Mouse (Mus musculus) embryonic stem cell, embryonic (primary cell): ENCODE data around the gene Ap3s2.

Experiments
- CTCF ChIA-PET, 4 experiments: fragments of 300-600 bp in 2 of 4; fragments of 350-600 bp in 2 of 4; sonication (Branson Sonifier 250); formaldehyde crosslinking; loops; one replicate each; lab custom pipeline; 2022; ENCODE audit warnings: inconsistent platforms in 2 of 4; lab: Charles Lee
- POLR2A ChIA-PET, 4 experiments: fragments of 300-600 bp in 2 of 4; fragments of 350-600 bp in 2 of 4; sonication (Branson Sonifier 250); formaldehyde crosslinking; loops; one replicate each; lab custom pipeline; 2022; ENCODE audit warnings: antibody characterized with exemption in 4 of 4, inconsistent platforms in 1 of 4; lab: Charles Lee

Ap3s2 gene

DNA sequence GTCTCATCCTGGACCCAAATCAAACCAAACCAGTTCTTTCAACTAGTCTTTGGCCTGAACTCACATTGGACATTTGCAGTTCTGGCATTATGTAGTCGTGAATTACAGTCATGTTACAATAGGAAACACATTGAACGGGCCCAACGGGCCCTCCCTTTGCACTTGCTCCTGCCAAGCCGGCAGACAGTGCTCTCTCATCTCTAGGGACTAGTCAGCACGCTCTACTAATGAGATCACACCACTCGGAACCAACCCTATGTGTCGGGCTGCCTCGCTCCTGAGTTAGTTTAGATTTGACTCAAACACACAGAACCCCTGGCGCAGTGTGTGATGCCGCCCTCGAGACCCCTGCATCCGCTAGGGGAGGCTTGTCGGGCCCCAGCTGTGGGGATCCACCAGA is 52.6 kb downstream of the Ap3s2 start:
- ChIA-PET POLR2A (interaction anchor here in 2 of 4 experiments (1.0 to 1.9 kb wide), 8 partner anchors 9 to 214 kb away, joined by 3 to 8 read pairs (median 4); no protein-coding TSS in a partner anchor), CTCF (interaction anchor here in 1 of 4 experiments (1.0 kb wide), 1 partner anchor 69 kb away, joined by 3 read pairs; no protein-coding TSS in a partner anchor)

GRCm38 (mm10) chr7:79866294-79867000 is 54.0 kb downstream of the Ap3s2 start:
- POLR2A ChIA-PET = interaction anchor here in 1 of 4 experiments (0.8 to 1.4 kb wide), 6 partner anchors 8 to 74 kb away, joined by 3 to 4 read pairs (median 4); no protein-coding TSS in a partner anchor
- CTCF ChIA-PET = interaction anchor here in 1 of 4 experiments (0.7 kb wide), 1 partner anchor 14 kb away, joined by 5 read pairs; no protein-coding TSS in a partner anchor

- CTCF ChIA-PET = interaction anchor here in 3 of 4 experiments (0.6 to 1.5 kb wide), 7 partner anchors 9 to 249 kb away, joined by 3 to 6 read pairs (median 3); no protein-coding TSS in a partner anchor
- POLR2A ChIA-PET = interaction anchor here in 3 of 4 experiments (0.6 to 2.2 kb wide), 19 partner anchors 8 to 268 kb away, joined by 3 to 9 read pairs (median 5); no protein-coding TSS in a partner anchor
Observed at GRCm38 (mm10) chr7:79861794-79862193, 58.7 kb downstream of the Ap3s2 start.

- POLR2A ChIA-PET = interaction anchor here in 3 of 4 experiments (0.6 to 2.2 kb wide), 14 partner anchors 9 to 607 kb away, joined by 3 to 9 read pairs (median 4); no protein-coding TSS in a partner anchor
- CTCF ChIA-PET = interaction anchor here in 2 of 4 experiments (0.7 to 1.4 kb wide), 4 partner anchors 10 to 316 kb away, joined by 3 read pairs; no protein-coding TSS in a partner anchor
Observed at GRCm38 (mm10) chr7:79860811-79861210, 59.6 kb downstream of the Ap3s2 start, which contains the start of gene Anpep. Gene Anpep, minus strand, starts transcription at chr7:79861059.

DNA sequence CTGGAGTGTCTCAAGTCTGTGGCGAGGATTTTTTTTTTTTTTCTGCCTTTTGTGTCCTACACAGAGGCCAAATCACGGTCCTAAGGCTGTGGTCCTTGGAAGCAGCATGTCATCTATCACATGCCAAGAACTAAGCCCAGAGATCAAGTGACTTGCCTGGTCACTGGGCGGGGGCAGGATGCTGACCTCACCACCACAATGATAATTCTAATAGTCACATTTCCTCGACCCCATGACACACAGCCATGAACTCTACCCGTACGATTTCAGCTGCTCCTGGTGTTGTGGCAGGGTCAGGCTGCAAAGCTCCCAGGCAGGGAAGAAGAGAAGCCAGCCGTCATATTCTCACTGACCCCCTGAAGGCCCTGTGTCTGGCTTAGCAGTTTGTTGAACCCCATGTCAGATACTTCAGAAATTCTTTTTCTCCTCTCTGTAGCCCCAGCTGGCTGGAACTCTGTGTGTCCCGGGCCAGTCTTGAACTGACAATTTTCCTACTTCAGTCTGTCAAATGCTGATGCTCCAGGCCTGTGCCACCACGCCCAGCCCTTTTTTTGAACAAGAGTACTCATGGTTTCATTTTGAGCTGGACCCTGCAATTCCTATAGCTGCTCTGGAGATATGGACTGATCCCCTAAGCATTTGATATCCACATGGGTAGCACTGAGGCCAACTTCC is 61.4 kb downstream of the Ap3s2 start:
- ChIA-PET CTCF (interaction anchor here in 1 of 4 experiments (1.4 kb wide), 1 partner anchor 60 kb away, joined by 3 read pairs; no protein-coding TSS in a partner anchor), POLR2A (interaction anchor here in 2 of 4 experiments (0.9 to 1.5 kb wide), 3 partner anchors 9 to 24 kb away, joined by 3 to 4 read pairs (median 3); no protein-coding TSS in a partner anchor)

DNA sequence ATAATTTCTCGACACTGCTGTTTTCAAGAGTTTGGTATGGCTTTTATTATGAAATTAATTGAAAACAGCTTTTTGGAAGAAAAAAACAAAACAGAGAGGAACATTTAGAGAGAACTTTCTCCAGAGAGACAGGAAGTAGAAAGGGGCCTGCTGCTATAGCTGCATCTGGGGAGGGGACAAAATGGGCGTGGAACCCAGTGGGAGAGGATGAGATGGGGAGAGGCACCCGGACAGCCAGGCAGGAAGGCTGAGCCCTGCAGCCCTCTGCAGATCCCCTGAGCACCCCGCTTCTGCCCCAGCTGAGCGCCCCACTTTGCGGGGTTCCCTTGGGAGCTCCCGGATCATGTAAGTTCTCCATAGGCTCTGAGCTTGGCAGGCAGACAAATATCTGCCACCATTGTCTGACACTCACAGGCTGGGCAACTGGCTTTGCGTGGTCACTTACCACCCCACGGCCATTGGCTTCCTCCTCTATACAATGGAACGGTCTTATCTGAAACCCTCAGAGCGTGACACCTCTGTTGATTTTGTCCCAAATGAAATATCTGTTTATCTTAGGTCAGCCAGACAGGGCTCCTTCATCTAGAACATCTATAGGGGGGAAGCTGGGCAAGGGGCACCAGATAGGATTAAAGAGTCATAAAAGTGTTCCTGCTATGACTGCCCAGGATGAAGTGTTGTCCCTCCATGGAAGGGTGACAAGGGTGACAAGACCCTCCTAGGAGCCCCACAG is 62.1 kb downstream of the Ap3s2 start:
- CTCF ChIA-PET = interaction anchor here in 2 of 4 experiments (0.6 to 1.1 kb wide), 2 partner anchors 62 to 72 kb away, joined by 3 to 5 read pairs; no protein-coding TSS in a partner anchor
- POLR2A ChIA-PET = interaction anchor here in 2 of 4 experiments (0.9 to 1.6 kb wide), 6 partner anchors 8 to 24 kb away, joined by 3 to 4 read pairs (median 3); no protein-coding TSS in a partner anchor

DNA sequence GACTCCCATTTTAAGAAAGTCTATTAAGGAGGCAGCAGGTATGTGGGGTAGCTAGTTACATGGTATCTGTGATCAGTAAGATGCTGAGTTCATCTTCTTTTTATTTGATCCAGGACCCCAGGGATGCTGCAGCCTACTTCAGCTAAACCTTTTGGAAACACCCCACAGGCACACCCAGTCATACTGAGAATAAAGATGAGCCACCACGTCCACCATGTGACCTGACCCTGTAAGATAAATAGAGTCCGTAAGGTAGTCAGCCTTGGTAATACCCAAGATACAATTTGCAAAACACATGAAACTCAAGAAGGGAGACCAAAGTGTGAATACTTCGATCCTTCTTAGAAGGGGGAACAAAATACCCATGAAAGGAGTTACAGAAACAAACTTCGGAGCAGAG is 64.1 kb downstream of the Ap3s2 start:
- CTCF ChIA-PET = interaction anchor here in 2 of 4 experiments (0.7 kb wide), 2 partner anchors 39 to 57 kb away, joined by 3 to 6 read pairs; no protein-coding TSS in a partner anchor
- POLR2A ChIA-PET = interaction anchor here in 2 of 4 experiments (0.7 to 1.6 kb wide), 3 partner anchors 8 to 274 kb away, joined by 3 to 4 read pairs (median 3); no protein-coding TSS in a partner anchor

DNA sequence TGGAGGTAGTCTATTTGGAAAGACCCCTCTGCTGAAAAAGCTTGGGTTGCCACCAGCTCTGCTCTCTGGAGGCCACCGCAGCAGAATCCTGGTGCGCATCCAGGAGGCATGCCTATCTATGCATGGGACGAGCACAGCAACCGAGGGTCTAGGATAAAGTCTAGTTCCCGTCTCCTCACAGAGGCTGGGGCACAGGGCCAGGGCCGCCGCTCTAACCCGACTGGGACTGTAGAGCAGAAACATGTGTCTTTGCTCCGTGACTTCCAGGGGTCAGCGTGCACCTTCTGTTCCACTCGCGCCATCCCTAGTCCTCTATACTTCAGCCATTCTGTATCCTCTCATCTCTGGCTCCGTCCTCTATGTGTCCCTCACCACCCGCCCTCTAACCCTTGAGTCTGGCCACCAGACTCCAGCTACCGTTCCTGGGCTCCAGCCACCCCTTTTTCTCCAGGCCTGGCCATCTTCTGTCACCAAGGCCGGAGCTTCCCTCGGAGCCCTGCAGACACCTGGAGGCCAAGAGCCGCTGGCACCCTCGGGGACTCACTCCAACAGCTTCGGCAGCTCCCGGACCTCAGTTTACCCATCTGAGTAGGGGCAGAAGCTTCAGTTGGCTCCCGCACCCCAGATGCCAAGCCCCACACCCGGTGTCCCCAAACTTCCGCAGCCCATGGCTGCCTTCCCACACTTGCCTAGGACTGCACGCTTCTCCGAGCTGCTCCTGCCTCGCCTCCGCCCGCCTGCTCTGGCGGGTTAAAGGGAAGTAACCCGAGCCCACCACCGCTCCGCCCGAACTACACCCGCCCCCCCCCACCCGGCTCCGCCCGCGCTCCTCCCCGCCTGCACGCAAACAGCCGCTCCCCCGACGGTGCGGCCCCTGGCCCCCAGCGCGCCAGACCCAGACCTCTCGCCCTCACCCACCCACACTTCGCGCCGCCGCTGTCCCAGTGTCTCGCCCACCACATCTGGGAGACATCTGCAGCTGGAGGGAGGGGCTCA is 72.7 kb downstream of the Ap3s2 start:
- CTCF ChIA-PET = interaction anchor here in 1 of 4 experiments (0.6 kb wide), 1 partner anchor 334 kb away, joined by 5 read pairs; no protein-coding TSS in a partner anchor

GRCm38 (mm10) chr7:79846342-79846741 is 74.1 kb downstream of the Ap3s2 start:
- ChIA-PET CTCF (no interaction called here), POLR2A (interaction anchor here in 1 of 4 experiments (0.6 to 2.1 kb wide), 5 partner anchors 14 to 1429 kb away, joined by 3 to 7 read pairs (median 3); partner anchors contain the start of gene Anpep)

More for the DNA sequence above, 72.7 kb downstream of the Ap3s2 start:
- POLR2A ChIA-PET = interaction anchor here in 3 of 4 experiments (0.5 to 2.1 kb wide), 20 partner anchors 10 to 237 kb away, joined by 3 to 9 read pairs (median 3); partner anchors contain the start of gene Anpep (in 2 of the 3)

DNA sequence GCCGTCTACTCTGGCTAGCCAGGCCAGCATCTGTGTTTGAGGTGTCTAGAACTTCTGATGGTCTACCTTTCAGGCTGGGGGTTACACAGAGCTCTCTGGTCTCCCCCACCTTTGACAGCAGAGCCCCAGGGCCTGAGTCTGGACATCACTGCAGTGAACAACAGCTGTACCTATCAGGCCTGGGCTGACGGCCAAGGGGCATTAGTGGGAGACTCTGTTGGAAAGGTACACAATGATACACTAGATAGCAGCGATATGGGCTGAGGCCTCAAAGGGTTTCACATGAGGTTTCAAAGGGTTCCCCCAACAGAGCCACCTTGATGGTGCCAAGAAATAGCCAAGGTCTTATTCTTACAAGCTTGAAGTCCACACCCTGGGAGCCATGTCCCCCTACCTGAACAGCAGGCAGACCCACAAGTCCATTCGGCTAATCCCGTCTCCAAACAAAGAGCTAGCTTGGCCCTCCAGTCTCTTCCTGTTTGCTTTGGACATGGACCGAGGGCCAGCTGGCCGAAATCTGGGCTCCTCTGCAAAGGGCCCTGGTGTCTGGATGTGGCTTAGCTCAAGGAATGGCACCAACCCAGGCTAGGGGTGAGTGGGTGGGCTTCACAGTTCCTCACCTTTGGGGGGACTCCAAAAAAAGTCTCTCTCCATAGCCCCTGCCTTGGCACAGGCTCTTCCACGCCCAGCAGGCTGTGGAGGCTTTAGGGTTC is 76.2 kb downstream of the Ap3s2 start:
- ChIA-PET CTCF (interaction anchor here in 1 of 4 experiments (0.6 kb wide), 1 partner anchor 22 kb away, joined by 5 read pairs; no protein-coding TSS in a partner anchor), POLR2A (interaction anchor here in 2 of 4 experiments (0.7 to 0.9 kb wide), 3 partner anchors 16 to 53 kb away, joined by 3 read pairs; partner anchors contain the start of gene Anpep (in 1 of the 2))

DNA sequence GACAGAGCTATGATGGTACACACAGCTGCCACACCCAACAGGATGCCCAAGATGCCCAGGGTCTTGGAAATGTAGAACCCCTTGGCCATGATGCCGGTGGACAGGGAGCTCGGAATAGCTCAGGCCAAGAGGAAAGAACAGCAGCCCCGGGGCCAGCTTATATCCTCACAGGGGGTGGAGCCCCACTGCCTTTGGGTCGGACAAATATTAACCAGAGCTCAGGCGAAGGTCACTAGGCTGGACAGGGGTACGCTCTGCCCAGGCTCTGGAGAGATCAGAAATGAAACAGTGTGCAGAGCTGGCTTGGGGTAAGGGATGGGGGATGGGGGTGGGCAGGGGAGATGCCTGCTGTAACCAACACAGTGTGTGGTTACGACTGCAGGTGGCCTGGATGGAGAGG is 78.3 kb downstream of the Ap3s2 start:
- CTCF ChIA-PET = interaction anchor here (0.5 to 0.9 kb wide), 4 partner anchors 11 to 1030 kb away, joined by 3 to 5 read pairs (median 4); no protein-coding TSS in a partner anchor
- POLR2A ChIA-PET = interaction anchor here in 2 of 4 experiments (0.5 to 1.3 kb wide), 2 partner anchors 8 to 23 kb away, joined by 4 read pairs; no protein-coding TSS in a partner anchor

GRCm38 (mm10) chr7:79837247-79837646 is 83.2 kb downstream of the Ap3s2 start:
- ChIA-PET CTCF (interaction anchor here in 1 of 4 experiments (0.6 kb wide), 1 partner anchor 159 kb away, joined by 3 read pairs; no protein-coding TSS in a partner anchor), POLR2A (no interaction called here)

- POLR2A ChIA-PET = interaction anchor here in 1 of 4 experiments (0.6 to 1.5 kb wide), 2 partner anchors 34 to 79 kb away, joined by 3 to 4 read pairs; no protein-coding TSS in a partner anchor
Observed at GRCm38 (mm10) chr7:79835196-79835595, 85.3 kb downstream of the Ap3s2 start.

DNA sequence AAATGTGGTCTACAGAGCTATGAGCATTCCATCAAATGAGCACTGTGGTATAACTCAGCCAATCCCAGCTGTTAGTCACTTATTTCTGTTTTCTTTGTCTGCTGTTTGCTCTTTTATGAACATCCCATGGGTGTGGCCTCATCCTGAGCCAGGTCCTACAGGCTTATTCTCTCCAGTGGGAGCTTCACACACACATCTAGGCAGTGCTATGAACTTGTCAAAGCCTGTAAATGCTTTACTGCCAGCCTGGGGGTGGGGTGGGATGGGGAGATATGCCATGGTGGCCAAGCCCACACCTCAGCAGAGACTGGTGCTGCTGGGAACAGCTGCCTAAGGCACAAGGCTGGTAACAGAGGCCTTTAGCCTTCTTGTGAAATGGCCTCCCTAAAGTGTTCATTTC is 87.5 kb downstream of the Ap3s2 start:
- ChIA-PET POLR2A (interaction anchor here in 2 of 4 experiments (0.6 to 1.1 kb wide), 2 partner anchors 12 to 842 kb away, joined by 3 read pairs; no protein-coding TSS in a partner anchor), CTCF (interaction anchor here in 2 of 4 experiments (0.6 to 0.7 kb wide), 3 partner anchors 203 to 821 kb away, joined by 3 to 6 read pairs (median 4); no protein-coding TSS in a partner anchor)

More at GRCm38 (mm10) chr7:79835196-79835595, 85.3 kb downstream of the Ap3s2 start:
- CTCF ChIA-PET = no interaction called here

GRCm38 (mm10) chr7:79831585-79831984 is 88.9 kb downstream of the Ap3s2 start:
- ChIA-PET CTCF (interaction anchor here in 2 of 4 experiments (0.7 to 1.0 kb wide), 3 partner anchors 11 to 103 kb away, joined by 3 to 4 read pairs (median 4); no protein-coding TSS in a partner anchor), POLR2A (interaction anchor here in 1 of 4 experiments (1.1 to 1.3 kb wide), 2 partner anchors 9 to 33 kb away, joined by 3 read pairs; no protein-coding TSS in a partner anchor)
